Mouse (Mus musculus) bone marrow macrophage, adult 2 months (primary cell): ENCODE measurements at regions not wholly inside any gene's neighbourhood (a gene's known extent, or its start where the extent isn't known, plus 50 kb on each side); places are given as distances from the start of the nearest gene placed in this dataset.

Experiments used
- CTCF ChIP-seq: IDR thresholded peaks from 2 replicates; pipeline ENCODE4 v1.5.1; 2012; ENCODE audit warnings: low read depth, mild to moderate bottlenecking, low read length, moderate library complexity
- POLR2A ChIP-seq: IDR thresholded peaks from 2 replicates; pipeline ENCODE4 v1.6.1; 2012; ENCODE audit warnings: mild to moderate bottlenecking, low read depth, low read length, borderline replicate concordance

DNA sequence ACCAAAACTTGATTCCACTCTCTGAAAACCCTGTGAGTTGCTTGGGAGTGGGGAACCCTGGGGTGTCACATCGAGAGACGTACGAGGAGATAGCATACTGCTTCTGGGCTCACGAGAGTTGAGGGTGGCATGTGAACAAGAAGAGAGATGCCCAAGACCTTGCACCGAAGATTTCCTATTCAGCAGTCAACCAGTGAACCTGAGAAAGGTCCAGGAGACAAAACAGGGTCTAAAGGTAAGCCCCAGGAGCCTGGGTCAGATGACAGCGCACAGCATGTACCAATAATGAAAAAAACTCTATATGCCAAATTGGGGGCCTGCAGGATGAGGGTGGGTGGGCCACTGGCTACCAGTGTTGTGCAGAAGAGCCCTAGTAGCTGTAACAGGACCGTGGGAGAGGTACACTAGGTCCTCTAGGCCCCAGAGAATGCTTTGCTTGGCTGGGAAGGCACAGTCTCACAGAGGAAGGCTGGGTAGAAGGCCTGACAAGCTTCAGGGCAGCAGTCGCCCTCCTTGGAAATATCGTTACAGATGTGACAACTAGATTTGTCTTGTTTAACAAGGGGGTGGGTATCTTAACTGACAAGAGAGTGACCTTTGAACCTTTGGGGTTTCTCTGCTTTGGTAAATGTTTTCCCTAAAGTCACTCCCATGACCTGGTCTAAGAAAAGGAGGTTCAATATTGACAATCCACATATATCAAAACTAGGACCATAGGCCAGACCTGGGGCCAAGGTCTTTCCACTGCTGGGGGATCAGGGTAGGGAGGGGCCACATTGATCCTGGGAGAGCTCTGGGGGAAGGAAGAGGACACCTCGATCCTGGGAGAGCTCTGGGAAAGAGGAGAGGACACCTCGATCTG lies 93.1 kb downstream of the Zfp706 start:
- TF ChIP-seq CTCF, result no peak
- no peak for TF ChIP-seq POLR2A
